Mouse (Mus musculus) midbrain, embryonic 16.5 days (tissue): ENCODE data around the gene Antxr2. TPM values are rescaled to one million over a fixed set of nuclear protein-coding genes. Genes with fewer than 3 reads are reported as not detected.

ENCODE experiments used
- ATAC-seq: fragments of 200-750 bp; cut with Nextera tagmentation; 2 replicates; pipeline ENCODE4 v1.8.0; 2017; ENCODE audit warnings: moderate TSS enrichment
- H3K27ac ChIP-seq: fragments of 300-500 bp; sonication (generic); 2 replicates; pipeline ENCODE4 v1.5.1; 2014; ENCODE audit warnings: mild to moderate bottlenecking, low read length, mixed read lengths
- H3K27me3 ChIP-seq: fragments of 300-500 bp; sonication (generic); 2 replicates; pipeline ENCODE4 v1.6.1; 2014; ENCODE audit warnings: low read depth, low read length, mixed read lengths; ENCODE audit not compliant: control insufficient read depth, insufficient read depth
- H3K36me3 ChIP-seq: fragments of 300-500 bp; sonication (generic); 2 replicates; pipeline ENCODE4 v1.6.1; 2014; ENCODE audit warnings: mild to moderate bottlenecking, low read length, moderate library complexity, mixed read lengths; ENCODE audit not compliant: control insufficient read depth, insufficient read depth
- H3K4me1 ChIP-seq: fragments of 300-500 bp; sonication (generic); 2 replicates; pipeline ENCODE4 v1.6.1; 2014; ENCODE audit warnings: mild to moderate bottlenecking, low read length, mixed read lengths; ENCODE audit not compliant: control insufficient read depth, insufficient read depth
- H3K4me2 ChIP-seq: fragments of 300-500 bp; sonication (generic); 2 replicates; pipeline ENCODE4 v1.6.1; 2014; ENCODE audit warnings: mild to moderate bottlenecking, low read length, mixed read lengths
- H3K4me3 ChIP-seq: fragments of 300-500 bp; sonication (generic); 2 replicates; pipeline ENCODE4 v1.5.1; 2014; ENCODE audit warnings: low read depth, mild to moderate bottlenecking, low read length, moderate library complexity, mixed read lengths
- H3K9ac ChIP-seq: fragments of 300-500 bp; sonication (generic); 2 replicates; pipeline ENCODE4 v1.6.1; 2014; ENCODE audit warnings: low read depth, low read length, mixed read lengths
- H3K9me3 ChIP-seq: fragments of 300-500 bp; sonication (generic); replicated peaks from 2 replicates; pipeline ENCODE4 v1.6.1; 2014; ENCODE audit warnings: mild to moderate bottlenecking, low read length, mixed read lengths; ENCODE audit not compliant: control insufficient read depth, poor library complexity, severe bottlenecking
- WGBS: fragments of 180-500 bp; shearing (Covaris S2); extraction: QIAGEN DNeasy Blood & Tissue Kit; methylation state at CpG from one replicate; pipeline ENCODE4 v1.1.7; 2014; 5-methylcytosine and 5-hydroxymethylcytosine counted together
- polyA plus RNA-seq: library from polyadenylated mRNA; unstranded; fragments of >200 nt; fragmentation: Nextera tagmentation; extraction: Ambion mirVana; gene quantifications from 2 replicates; pipeline ENCODE4 v1.2.1, GENCODE M21; 2015

Gene Antxr2
- polyA plus RNA-seq, 1 experiment from 2014 or later = 2.4 TPM

DNA sequence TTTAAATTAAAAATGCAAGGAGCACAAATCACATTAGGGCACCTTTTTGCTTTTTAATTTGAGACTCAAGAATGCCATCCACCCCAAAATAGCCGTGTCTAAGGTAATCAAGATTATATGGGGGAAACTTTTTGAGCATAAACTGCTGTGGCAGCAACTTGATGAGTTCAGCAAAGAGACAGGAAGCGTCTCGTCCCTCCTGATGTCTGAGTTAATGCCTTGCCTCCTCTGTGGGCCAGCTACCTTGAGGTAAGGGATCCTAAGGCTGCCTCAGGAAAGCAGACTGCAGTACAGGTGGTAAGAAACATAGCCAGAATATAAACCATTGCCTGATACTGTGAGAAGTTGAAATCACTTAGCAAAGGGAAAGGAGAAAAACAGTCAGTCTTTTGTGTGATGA is 71.8 kb downstream of the Antxr2 start:
- Histone ChIP-seq H3K9me3 (no peaks in the 10 kb centered on the region), H3K9ac (no peak overlapping the region), H3K4me2 (no peak overlapping the region), H3K27me3 (no peaks in the 10 kb centered on the region), H3K36me3 (no peaks in the 10 kb centered on the region), H3K4me1 (no peaks in the 10 kb centered on the region), H3K27ac (no peak overlapping the region), H3K4me3 (no peak overlapping the region)
- ATAC-seq = no peak
- WGBS = 74% methylated on average over 3 of the region's 3 CpGs

DNA sequence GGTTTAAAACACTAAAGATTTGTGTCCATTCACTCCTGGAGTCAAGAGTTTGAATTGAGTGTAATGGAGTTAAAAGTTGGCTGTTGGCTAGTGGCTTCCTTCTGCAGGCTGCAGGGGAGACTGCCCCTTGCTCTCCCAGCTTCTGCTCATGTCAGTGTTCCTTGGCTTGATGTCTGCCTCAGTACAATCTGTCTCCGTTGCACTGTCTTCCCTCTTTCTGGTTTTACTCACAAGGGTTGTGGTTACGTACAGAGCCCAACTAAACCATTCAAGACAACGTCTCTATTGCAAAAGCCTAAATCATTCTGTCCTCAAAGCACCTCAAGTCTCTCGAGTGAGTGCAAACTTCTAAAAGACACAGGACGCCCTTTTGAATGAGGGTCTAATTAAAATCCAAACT is 73.3 kb downstream of the Antxr2 start:
- Histone ChIP-seq H3K9ac (no peak overlapping the region), H3K4me1 (no peaks in the 10 kb centered on the region), H3K27me3 (no peaks in the 10 kb centered on the region), H3K4me3 (no peak overlapping the region), H3K27ac (no peak overlapping the region), H3K9me3 (no peaks in the 10 kb centered on the region), H3K36me3 (no peaks in the 10 kb centered on the region), H3K4me2 (no peak overlapping the region)
- ATAC-seq = no peak
- WGBS = 90% methylated on average over 5 of the region's 5 CpGs

DNA sequence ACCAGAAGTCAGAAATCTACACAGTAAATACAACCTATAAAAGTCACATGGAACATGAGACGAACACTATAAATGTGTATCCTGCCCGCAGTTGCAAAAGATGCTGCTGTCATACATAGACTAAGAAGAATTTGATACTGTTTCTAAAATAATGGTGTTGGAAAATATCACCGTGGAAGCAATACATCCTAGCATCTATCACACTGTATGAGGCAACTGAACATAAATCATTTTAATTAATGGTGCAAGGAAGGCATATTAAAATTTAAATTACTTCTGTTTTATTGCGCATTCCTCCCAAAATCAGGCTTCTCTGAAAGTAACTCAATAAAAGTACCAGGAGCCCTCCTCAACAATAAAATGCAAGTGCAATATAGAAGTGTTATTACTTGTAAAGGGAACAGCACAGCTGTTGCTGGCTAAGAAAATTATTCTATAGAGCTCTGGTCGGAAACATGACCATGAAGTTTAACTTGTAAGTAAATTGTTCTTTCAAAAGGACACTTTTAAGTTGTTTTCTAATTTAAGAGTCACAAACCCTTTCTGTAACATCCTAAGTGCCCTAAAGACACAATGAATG is 76.6 kb downstream of the Antxr2 start:
- H3K27ac ChIP-seq = no peak overlapping the region
- no peaks in the 10 kb centered on the region for H3K27me3 ChIP-seq
- no peaks in the 10 kb centered on the region for H3K36me3 ChIP-seq
- no peaks in the 10 kb centered on the region for H3K9me3 ChIP-seq
- H3K4me3 ChIP-seq = no peak overlapping the region
- no peak for ATAC-seq
- WGBS = 90% methylated on average over 5 of the region's 5 CpGs
- H3K4me1 ChIP-seq = no peaks in the 10 kb centered on the region
- H3K4me2 ChIP-seq = no peak overlapping the region
- no peak overlapping the region for H3K9ac ChIP-seq

DNA sequence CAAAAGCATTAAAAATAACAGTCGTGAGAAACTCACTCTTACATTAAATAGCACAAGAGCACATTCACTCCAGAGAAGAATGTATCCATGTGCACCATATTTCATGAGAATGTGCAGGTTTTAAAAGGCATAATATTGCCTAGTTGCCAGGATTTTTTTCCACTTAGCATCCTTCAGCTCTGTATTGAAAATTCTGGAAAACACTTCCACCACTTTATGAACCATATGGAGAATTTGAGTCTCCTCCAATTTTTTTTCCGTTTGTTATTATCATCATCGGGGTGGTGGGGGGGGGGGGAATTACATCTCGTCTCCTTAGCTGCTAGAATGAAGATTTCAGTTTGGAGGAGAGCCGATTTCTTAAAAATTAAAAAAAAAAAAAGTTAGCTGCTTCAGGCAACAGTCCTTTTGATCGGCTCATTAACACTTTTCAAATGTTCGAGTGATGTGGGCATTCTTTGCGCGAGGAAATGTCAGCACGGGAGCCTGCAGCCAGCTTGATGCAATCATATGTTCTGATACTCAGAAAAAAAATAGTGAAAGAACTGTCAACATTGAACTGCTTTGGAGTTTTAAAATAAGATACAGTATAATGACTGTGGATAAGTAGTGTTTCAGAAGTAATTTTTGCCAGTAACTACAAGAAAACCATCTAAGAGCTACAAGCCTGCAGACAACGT is 77.5 kb downstream of the Antxr2 start:
- ATAC-seq = no peak
- Histone ChIP-seq H3K36me3 (no peaks in the 10 kb centered on the region), H3K27me3 (no peaks in the 10 kb centered on the region), H3K9ac (no peak overlapping the region), H3K4me3 (no peak overlapping the region), H3K4me1 (no peaks in the 10 kb centered on the region), H3K27ac (no peak overlapping the region), H3K9me3 (no peaks in the 10 kb centered on the region), H3K4me2 (no peak overlapping the region)
- WGBS = 68% methylated on average over 11 of the region's 11 CpGs

DNA sequence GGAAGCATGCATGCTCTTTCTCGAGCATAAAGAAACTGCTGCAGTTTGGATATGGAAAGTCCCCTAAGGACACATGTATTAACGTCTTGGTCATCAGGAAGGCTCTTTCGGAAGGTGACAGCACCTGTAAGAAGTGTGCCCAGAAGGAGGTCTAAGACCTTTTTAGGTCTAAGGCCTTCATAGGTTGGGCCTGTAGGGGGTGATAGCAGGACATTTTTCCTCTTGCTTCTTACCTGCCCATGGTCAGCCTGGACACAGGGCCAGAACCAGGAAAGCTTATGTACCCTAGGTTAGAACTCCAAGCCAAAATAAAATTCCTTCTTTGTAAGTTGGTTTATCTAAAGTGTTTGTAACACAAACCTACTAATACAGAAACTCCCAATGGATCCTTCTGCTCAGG is 83.6 kb downstream of the Antxr2 start:
- Histone ChIP-seq H3K4me1 (no peaks in the 10 kb centered on the region), H3K27me3 (no peaks in the 10 kb centered on the region), H3K27ac (no peak overlapping the region), H3K9ac (no peak overlapping the region), H3K36me3 (no peaks in the 10 kb centered on the region), H3K9me3 (no peaks in the 10 kb centered on the region), H3K4me2 (no peak overlapping the region), H3K4me3 (no peak overlapping the region)
- ATAC-seq = no peak
- WGBS = 81% methylated on average over 3 of the region's 3 CpGs

DNA sequence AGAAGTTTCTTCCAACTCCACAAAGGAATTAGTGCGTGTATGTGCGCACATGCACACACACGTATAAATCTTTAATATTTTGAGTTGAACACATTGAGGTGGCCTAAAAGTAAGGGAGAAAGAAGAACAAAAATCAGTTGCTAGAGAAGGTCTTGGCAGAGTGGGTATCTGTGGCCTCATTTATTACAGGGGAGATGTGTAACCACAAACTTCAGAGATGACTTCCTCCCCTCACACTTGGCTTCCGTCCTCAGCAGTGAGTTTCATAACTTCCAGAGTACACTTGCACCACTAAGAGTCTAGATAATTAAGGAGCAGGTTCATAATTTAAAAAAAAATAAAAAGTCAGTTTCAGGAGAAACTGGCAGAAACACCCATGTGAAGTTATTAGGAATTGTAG is 84.6 kb downstream of the Antxr2 start:
- H3K4me2 ChIP-seq = no peak overlapping the region
- no peaks in the 10 kb centered on the region for H3K4me1 ChIP-seq
- no peaks in the 10 kb centered on the region for H3K27me3 ChIP-seq
- no peak overlapping the region for H3K27ac ChIP-seq
- ATAC-seq = no peak
- 95% methylated on average over 4 of the region's 4 CpGs for WGBS
- no peaks in the 10 kb centered on the region for H3K36me3 ChIP-seq
- H3K9ac ChIP-seq = no peak overlapping the region
- H3K4me3 ChIP-seq = no peak overlapping the region
- H3K9me3 ChIP-seq = no peaks in the 10 kb centered on the region

DNA sequence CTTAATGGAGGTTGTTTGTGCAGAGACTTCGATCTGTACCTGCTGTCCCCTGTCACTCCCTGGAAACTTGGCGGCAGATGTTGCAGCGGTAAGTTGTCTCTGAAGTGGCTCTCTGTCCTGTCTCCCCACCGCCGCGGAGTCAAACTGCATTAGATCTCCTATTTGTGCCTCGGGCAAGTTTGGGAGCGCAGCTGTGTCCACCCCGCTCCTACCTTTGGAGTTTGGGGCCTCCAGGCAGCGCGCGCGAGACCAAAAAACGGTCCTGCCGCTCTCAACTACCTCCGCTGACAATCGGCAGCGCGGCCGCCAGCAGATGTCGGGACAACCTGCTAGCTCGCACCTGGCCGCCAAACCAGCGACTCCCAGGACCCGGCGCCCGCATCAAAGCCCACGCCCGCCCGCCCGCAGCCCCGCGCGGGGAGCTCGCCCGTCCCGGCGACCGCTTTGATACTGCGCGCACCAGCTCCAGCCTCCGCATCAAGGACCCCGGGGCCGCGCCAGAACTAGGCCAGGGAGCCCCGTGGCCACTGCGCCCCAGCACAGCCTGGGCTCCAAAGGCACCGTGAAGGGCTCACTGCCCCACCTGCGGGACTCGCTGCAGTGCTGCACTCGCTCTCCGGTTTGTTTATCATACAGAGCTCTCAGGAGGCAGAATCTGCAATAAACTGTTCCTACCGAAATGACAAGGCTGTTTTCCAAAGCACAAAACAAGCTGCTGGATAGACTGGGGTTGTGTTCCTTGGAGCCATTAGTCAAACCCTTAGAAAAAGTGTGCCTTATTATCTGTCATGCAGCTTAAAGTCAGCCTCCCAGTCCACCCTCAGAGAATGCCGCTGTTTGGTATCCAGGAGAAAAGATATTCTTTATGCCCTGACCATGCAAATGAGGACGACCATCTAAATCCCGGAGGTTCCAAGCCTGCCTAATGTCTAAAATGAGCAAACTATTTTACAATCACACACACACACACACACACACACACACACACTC is 95.4 kb downstream of the Antxr2 start:
- Histone ChIP-seq H3K36me3 (no peaks in the 10 kb centered on the region), H3K27ac (peak overlapping the region; percentile 31; the same call in 1 of the 2 replicates), H3K4me1 (peaks cover 5% of the 10 kb centered on the region; the same call in 1 of the 2 replicates), H3K27me3 (no peaks in the 10 kb centered on the region), H3K9me3 (no peaks in the 10 kb centered on the region), H3K9ac (peak overlapping the region; percentile 71), H3K4me2 (peak overlapping the region; percentile 87), H3K4me3 (peak overlapping the region; percentile 68)
- 2% methylated on average over 53 of the region's 56 CpGs for WGBS
- peak; percentile 96 for ATAC-seq

DNA sequence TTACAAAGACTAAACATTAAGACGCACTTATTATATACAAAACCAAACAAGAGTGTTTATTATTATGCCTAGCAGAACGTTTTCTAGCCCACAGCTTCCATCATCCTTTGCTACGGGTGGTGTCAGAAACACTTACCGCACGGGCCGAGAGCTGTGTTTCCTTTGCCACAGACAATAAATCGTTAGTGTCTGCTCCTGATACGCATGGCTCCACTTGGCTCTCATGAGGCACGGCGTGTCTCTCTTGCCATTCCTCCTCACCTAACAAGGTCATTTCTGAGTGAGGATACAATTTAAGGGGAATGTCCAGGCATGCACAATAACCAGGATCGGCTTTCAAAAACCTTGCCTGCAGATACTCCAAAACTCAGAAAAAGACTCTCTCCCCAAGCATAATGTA is 113.2 kb downstream of the Antxr2 start:
- WGBS = 81% methylated on average over 11 of the region's 11 CpGs
- no peaks in the 10 kb centered on the region for H3K4me1 ChIP-seq
- no peaks in the 10 kb centered on the region for H3K9me3 ChIP-seq
- no peaks in the 10 kb centered on the region for H3K36me3 ChIP-seq
- H3K27me3 ChIP-seq = no peaks in the 10 kb centered on the region
- no peak for ATAC-seq
- no peak overlapping the region for H3K4me3 ChIP-seq
- H3K27ac ChIP-seq = no peak overlapping the region
- H3K4me2 ChIP-seq = no peak overlapping the region
- no peak overlapping the region for H3K9ac ChIP-seq

DNA sequence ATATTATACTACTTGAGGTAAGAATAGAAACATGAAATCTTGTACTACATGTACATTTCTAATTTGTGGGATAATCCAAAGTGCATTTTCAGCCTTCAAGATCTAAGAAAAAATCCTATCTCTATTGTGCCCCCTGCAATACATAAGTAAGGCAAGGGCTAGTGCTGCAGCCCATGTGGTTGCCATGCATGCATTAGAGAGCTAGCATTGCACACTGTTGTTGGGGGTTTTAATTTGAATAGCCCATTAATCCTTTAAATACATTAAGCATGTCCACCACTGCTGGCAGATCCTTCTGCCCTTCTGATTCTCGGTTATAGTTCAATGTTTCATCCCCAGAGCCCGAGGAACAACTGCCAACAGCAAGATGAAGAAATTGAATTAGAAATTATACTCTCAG is 116.0 kb downstream of the Antxr2 start:
- Histone ChIP-seq H3K4me1 (no peaks in the 10 kb centered on the region), H3K4me2 (no peak overlapping the region), H3K4me3 (no peak overlapping the region), H3K27ac (no peak overlapping the region), H3K27me3 (no peaks in the 10 kb centered on the region), H3K36me3 (no peaks in the 10 kb centered on the region), H3K9ac (no peak overlapping the region), H3K9me3 (no peaks in the 10 kb centered on the region)
- ATAC-seq = no peak
- 37% methylated on average over 2 of the region's 2 CpGs for WGBS
